Mouse (Mus musculus): Measurements from ENCODE around the gene Plekhh1. TPM values are rescaled to one million over a fixed set of nuclear protein-coding genes. Genes with fewer than 3 reads are reported as not detected.
A peak's percentile ranks its signal among the peaks of the same experiment; 100 is the strongest.

Gene Plekhh1
- polyA plus RNA-seq, 2 experiments = 0.05 to 0.15 TPM

DNA sequence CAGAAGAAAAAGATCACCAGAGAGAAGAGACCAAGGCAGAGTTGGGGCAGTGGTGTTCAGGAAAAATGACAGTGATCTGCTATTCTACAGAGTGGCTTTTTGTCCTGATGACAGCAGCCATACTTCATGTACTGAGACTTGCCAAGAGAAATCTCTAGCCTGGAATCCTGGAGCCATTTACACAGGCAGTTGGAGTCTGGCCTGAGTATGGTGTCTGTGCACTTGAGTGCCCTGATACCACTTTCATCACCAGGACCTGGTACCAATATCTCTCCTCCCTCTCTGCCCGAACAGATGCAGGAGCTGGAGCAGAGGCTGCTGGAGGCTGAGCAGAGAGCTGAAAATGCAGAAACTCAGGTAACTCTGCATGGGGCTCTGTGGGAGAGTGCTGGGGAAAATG, 19.9 kb downstream of the Plekhh1 start:
- Histone ChIP-seq H3K9ac (replicated peaks) (no peak overlapping the region), H3K27ac (no peak overlapping the region), H3K36me3 (replicated peaks; ENCODE audit: control insufficient read depth, insufficient read depth, low read depth) (no peaks in the 10 kb centered on the region), H3K4me1 (replicated peaks; ENCODE audit: control insufficient read depth in 2 of 2, insufficient read depth in 2 of 2, low read length in 1 of 2) (no peaks in the 10 kb centered on the region), H3K9me3 (ENCODE audit: control insufficient read depth, low read length) (no peaks in the 10 kb centered on the region), H3K4me2 (ENCODE audit: low read depth) (no peak overlapping the region), H3K4me3 (ENCODE audit: insufficient read depth in 1 of 2, low read depth in 2 of 2, low read length in 2 of 2) (no peak overlapping the region), H3K27me3 (ENCODE audit: control insufficient read depth, insufficient read depth, low read length) (no peaks in the 10 kb centered on the region)
- WGBS (ENCODE audit: insufficient replicate concordance) = 65% methylated on average over 1 of the region's 1 CpGs
- ATAC-seq (ENCODE audit: insufficient read depth) (no peak), DNase-seq (ENCODE audit: low read depth in 3 of 3, low spot score in 3 of 3) (no peak)
- TF ChIP-seq EP300 (IDR thresholded peaks at IDR 0.05; ENCODE audit: low read depth) = no peak
- TF ChIP-seq CTCF (IDR thresholded peaks at IDR 0.05; ENCODE audit: low read depth) = no peak

DNA sequence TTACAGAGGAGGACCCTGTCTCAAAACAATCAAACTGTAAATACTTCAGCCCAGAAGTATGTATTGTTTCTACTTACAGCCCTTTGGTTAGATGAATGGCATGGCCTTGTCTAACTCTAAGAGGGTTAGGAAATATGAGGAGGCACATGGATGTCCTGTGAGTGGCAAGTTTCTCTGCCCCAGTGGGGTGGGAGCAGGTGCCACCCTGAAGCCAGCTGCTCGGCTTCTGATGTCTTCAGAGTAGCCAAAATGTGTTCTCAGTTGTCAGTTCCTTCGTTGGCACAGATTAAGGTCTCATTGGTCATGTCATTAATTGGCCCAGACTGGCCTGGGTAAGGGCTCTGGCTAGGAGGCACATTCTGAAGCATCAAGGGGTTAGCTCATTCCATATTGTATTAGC, 20.8 kb downstream of the Plekhh1 start:
- Histone ChIP-seq H3K36me3 (replicated peaks; ENCODE audit: control insufficient read depth, insufficient read depth, low read depth) (no peaks in the 10 kb centered on the region), H3K4me2 (ENCODE audit: low read depth) (no peak overlapping the region), H3K4me1 (replicated peaks; ENCODE audit: control insufficient read depth in 2 of 2, insufficient read depth in 2 of 2, low read length in 1 of 2) (no peaks in the 10 kb centered on the region), H3K27me3 (ENCODE audit: control insufficient read depth, insufficient read depth, low read length) (no peaks in the 10 kb centered on the region), H3K4me3 (ENCODE audit: insufficient read depth in 1 of 2, low read depth in 2 of 2, low read length in 2 of 2) (no peak overlapping the region), H3K27ac (no peak overlapping the region), H3K9ac (replicated peaks) (no peak overlapping the region), H3K9me3 (ENCODE audit: control insufficient read depth, low read length) (no peaks in the 10 kb centered on the region)
- DNase-seq (ENCODE audit: low read depth in 3 of 3, low spot score in 3 of 3) (no peak), ATAC-seq (ENCODE audit: insufficient read depth) (no peak)
- TF ChIP-seq CTCF (IDR thresholded peaks at IDR 0.05; ENCODE audit: low read depth) (no peak), EP300 (IDR thresholded peaks at IDR 0.05; ENCODE audit: low read depth) (no peak)
- WGBS (ENCODE audit: insufficient replicate concordance) = 47% methylated on average over 2 of the region's 2 CpGs

GRCm38 (mm10) chr12:79050545-79051212, 21.7 kb downstream of the Plekhh1 start:
- no peaks in the 10 kb centered on the region for H3K36me3 ChIP-seq (replicated peaks; ENCODE audit: control insufficient read depth, insufficient read depth, low read depth)
- WGBS (ENCODE audit: insufficient replicate concordance) = 49% methylated on average over 3 of the region's 3 CpGs
- TF ChIP-seq EP300 (IDR thresholded peaks at IDR 0.05; ENCODE audit: low read depth) = no peak
- no peak for TF ChIP-seq CTCF (IDR thresholded peaks at IDR 0.05; ENCODE audit: low read depth)
- no peaks in the 10 kb centered on the region for H3K9me3 ChIP-seq (ENCODE audit: control insufficient read depth, low read length)
- no peak overlapping the region for H3K9ac ChIP-seq (replicated peaks)
- DNase-seq (ENCODE audit: low read depth in 3 of 3, low spot score in 3 of 3) = no peak
- no peak for ATAC-seq (ENCODE audit: insufficient read depth)
- H3K4me3 ChIP-seq (ENCODE audit: insufficient read depth in 1 of 2, low read depth in 2 of 2, low read length in 2 of 2) = no peak overlapping the region
- H3K4me1 ChIP-seq (replicated peaks; ENCODE audit: control insufficient read depth in 2 of 2, insufficient read depth in 2 of 2, low read length in 1 of 2) = peaks cover 0 to 2% of the 10 kb centered on the region in 2 experiments; a peak in 1 of 4 replicates
- no peak overlapping the region for H3K4me2 ChIP-seq (ENCODE audit: low read depth)
- no peak overlapping the region for H3K27ac ChIP-seq
- H3K27me3 ChIP-seq (ENCODE audit: control insufficient read depth, insufficient read depth, low read length) = no peaks in the 10 kb centered on the region

- no peak overlapping the region for H3K9ac ChIP-seq (replicated peaks)
- DNase-seq (ENCODE audit: low read depth in 3 of 3, low spot score in 3 of 3) (no peak), ATAC-seq (ENCODE audit: insufficient read depth) (no peak)
- H3K4me3 ChIP-seq (ENCODE audit: insufficient read depth in 1 of 2, low read depth in 2 of 2, low read length in 2 of 2) = no peak overlapping the region
- H3K4me2 ChIP-seq (ENCODE audit: low read depth) = no peak overlapping the region
- H3K27ac ChIP-seq = no peak overlapping the region
- no peaks in the 10 kb centered on the region for H3K9me3 ChIP-seq (ENCODE audit: control insufficient read depth, low read length)
- H3K4me1 ChIP-seq (replicated peaks; ENCODE audit: control insufficient read depth in 2 of 2, insufficient read depth in 2 of 2, low read length in 1 of 2) = peaks cover 0 to 2% of the 10 kb centered on the region in 2 experiments; a peak in 1 of 4 replicates
- whole genome bisulfite sequencing (ENCODE audit: insufficient replicate concordance) = 72% methylated on average over 2 of the region's 2 CpGs
- TF ChIP-seq EP300 (IDR thresholded peaks at IDR 0.05; ENCODE audit: low read depth) (no peak), CTCF (IDR thresholded peaks at IDR 0.05; ENCODE audit: low read depth) (no peak)
- H3K36me3 ChIP-seq (replicated peaks; ENCODE audit: control insufficient read depth, insufficient read depth, low read depth) = no peaks in the 10 kb centered on the region
- no peaks in the 10 kb centered on the region for H3K27me3 ChIP-seq (ENCODE audit: control insufficient read depth, insufficient read depth, low read length)
Observed at GRCm38 (mm10) chr12:79052073-79052472, 23.1 kb downstream of the Plekhh1 start.

GRCm38 (mm10) chr12:79055276-79055675, 26.3 kb downstream of the Plekhh1 start:
- 42% methylated on average over 7 of the region's 7 CpGs for WGBS (ENCODE audit: insufficient replicate concordance)
- H3K27me3 ChIP-seq (ENCODE audit: control insufficient read depth, insufficient read depth, low read length) = no peaks in the 10 kb centered on the region
- peak; percentile 25 to 44 (median 27) for DNase-seq (ENCODE audit: low read depth in 3 of 3, low spot score in 3 of 3)
- no peak overlapping the region for H3K4me3 ChIP-seq (ENCODE audit: insufficient read depth in 1 of 2, low read depth in 2 of 2, low read length in 2 of 2)
- TF ChIP-seq CTCF (IDR thresholded peaks at IDR 0.05; ENCODE audit: low read depth) = no peak
- TF ChIP-seq EP300 (IDR thresholded peaks at IDR 0.05; ENCODE audit: low read depth) = no peak
- H3K9me3 ChIP-seq (ENCODE audit: control insufficient read depth, low read length) = no peaks in the 10 kb centered on the region
- ATAC-seq (ENCODE audit: insufficient read depth) = peak; percentile 74
- H3K9ac ChIP-seq (replicated peaks) = no peak overlapping the region
- H3K27ac ChIP-seq = no peak overlapping the region
- no peaks in the 10 kb centered on the region for H3K36me3 ChIP-seq (replicated peaks; ENCODE audit: control insufficient read depth, insufficient read depth, low read depth)
- peaks cover 0 to 2% of the 10 kb centered on the region in 2 experiments; a peak in 1 of 4 replicates for H3K4me1 ChIP-seq (replicated peaks; ENCODE audit: control insufficient read depth in 2 of 2, insufficient read depth in 2 of 2, low read length in 1 of 2)
- H3K4me2 ChIP-seq (ENCODE audit: low read depth) = no peak overlapping the region

All from liver, embryonic 14.5 days (tissue).